Mouse (Mus musculus): ENCODE results near the gene Rnf34. TPM values are rescaled to one million over a fixed set of nuclear protein-coding genes. Genes with fewer than 3 reads are reported as not detected.

Rnf34 gene
- polyA plus RNA-seq, 1 experiment from 2014 or later: 28.4 TPM

DNA sequence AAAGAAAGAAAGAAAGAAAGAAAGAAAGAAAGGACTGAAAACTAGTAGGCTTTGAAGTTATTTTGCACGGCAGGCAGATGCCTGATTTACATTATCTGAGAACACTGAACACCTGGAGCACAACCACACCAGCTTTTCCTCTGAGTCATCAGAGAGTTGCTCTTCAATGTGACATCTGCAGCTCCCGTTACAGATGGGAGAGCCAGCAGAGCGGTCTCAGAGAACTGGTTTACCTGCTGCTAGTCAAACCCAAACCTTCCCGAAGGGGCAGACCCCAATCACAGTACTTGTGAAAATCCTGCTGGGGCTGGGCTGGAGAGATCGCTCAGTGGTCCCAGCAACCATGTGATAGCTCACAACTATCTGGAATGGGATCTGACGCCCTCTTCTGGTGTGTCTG is 25.4 kb upstream of the Rnf34 start:
- Histone ChIP-seq H3K9ac (no peak overlapping the region), H3K36me3 (no peaks in the 10 kb centered on the region), H3K4me2 (no peak overlapping the region), H3K9me3 (no peaks in the 10 kb centered on the region), H3K27me3 (replicated peaks) (no peaks in the 10 kb centered on the region), H3K4me3 (replicated peaks) (no peak overlapping the region), H3K27ac (no peak overlapping the region), H3K4me1 (peaks cover 7% of the 10 kb centered on the region; the same call in 1 of the 2 replicates)
- WGBS: 65% methylated on average over 6 of the region's 6 CpGs
- no peak for ATAC-seq (ENCODE audit: insufficient read depth, low FRiP score, low read depth)

DNA sequence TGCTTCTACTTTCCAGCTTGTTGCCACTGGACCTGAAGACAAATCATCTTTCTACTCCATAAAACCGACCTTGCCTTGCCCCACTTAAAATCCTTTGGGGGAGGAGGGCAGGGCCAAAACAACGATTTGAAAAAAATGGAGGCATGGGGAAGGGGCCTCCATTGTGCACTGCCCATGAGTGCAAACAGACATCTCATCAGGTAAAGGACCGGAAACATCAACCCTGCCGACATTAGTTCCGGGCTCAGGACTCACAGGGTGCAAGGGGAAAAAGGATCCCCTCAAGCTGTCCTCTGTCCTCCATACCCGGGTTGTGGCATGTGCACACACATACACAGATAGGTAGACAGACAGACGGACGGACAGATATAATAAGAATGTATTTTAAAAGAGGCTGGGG is 24.7 kb upstream of the Rnf34 start:
- 83% methylated on average over 8 of the region's 8 CpGs for WGBS
- ATAC-seq (ENCODE audit: insufficient read depth, low FRiP score, low read depth): no peak
- no peaks in the 10 kb centered on the region for H3K36me3 ChIP-seq
- H3K4me3 ChIP-seq (replicated peaks): no peak overlapping the region
- H3K9ac ChIP-seq: no peak overlapping the region
- H3K4me1 ChIP-seq: peaks cover 2% of the 10 kb centered on the region; the same call in 1 of the 2 replicates
- no peak overlapping the region for H3K27ac ChIP-seq
- H3K9me3 ChIP-seq: no peaks in the 10 kb centered on the region
- no peaks in the 10 kb centered on the region for H3K27me3 ChIP-seq (replicated peaks)
- no peak overlapping the region for H3K4me2 ChIP-seq

GRCm38 (mm10) chr5:122832536-122832935 is 17.3 kb upstream of the Rnf34 start:
- H3K4me3 ChIP-seq (replicated peaks): no peak overlapping the region
- no peak overlapping the region for H3K27ac ChIP-seq
- WGBS: 83% methylated on average over 10 of the region's 10 CpGs
- no peaks in the 10 kb centered on the region for H3K36me3 ChIP-seq
- no peaks in the 10 kb centered on the region for H3K27me3 ChIP-seq (replicated peaks)
- H3K4me1 ChIP-seq: no peaks in the 10 kb centered on the region
- ATAC-seq (ENCODE audit: insufficient read depth, low FRiP score, low read depth): no peak
- H3K9ac ChIP-seq: no peak overlapping the region
- no peaks in the 10 kb centered on the region for H3K9me3 ChIP-seq
- H3K4me2 ChIP-seq: no peak overlapping the region

GRCm38 (mm10) chr5:122832996-122833395 is 16.9 kb upstream of the Rnf34 start:
- H3K27ac ChIP-seq: no peak overlapping the region
- no peak overlapping the region for H3K4me2 ChIP-seq
- H3K27me3 ChIP-seq (replicated peaks): no peaks in the 10 kb centered on the region
- no peak overlapping the region for H3K4me3 ChIP-seq (replicated peaks)
- no peak overlapping the region for H3K9ac ChIP-seq
- H3K4me1 ChIP-seq: no peaks in the 10 kb centered on the region
- no peak for ATAC-seq (ENCODE audit: insufficient read depth, low FRiP score, low read depth)
- no peaks in the 10 kb centered on the region for H3K36me3 ChIP-seq
- no peaks in the 10 kb centered on the region for H3K9me3 ChIP-seq
- WGBS: 75% methylated on average over 10 of the region's 10 CpGs

- no peaks in the 10 kb centered on the region for H3K36me3 ChIP-seq
- H3K4me1 ChIP-seq: no peaks in the 10 kb centered on the region
- 75% methylated on average over 2 of the region's 2 CpGs for WGBS
- no peaks in the 10 kb centered on the region for H3K27me3 ChIP-seq (replicated peaks)
- no peak overlapping the region for H3K4me2 ChIP-seq
- no peaks in the 10 kb centered on the region for H3K9me3 ChIP-seq
- H3K27ac ChIP-seq: no peak overlapping the region
- H3K9ac ChIP-seq: no peak overlapping the region
- no peak for ATAC-seq (ENCODE audit: insufficient read depth, low FRiP score, low read depth)
- H3K4me3 ChIP-seq (replicated peaks): no peak overlapping the region
Measured at GRCm38 (mm10) chr5:122841126-122841525, 8.7 kb upstream of the Rnf34 start.

DNA sequence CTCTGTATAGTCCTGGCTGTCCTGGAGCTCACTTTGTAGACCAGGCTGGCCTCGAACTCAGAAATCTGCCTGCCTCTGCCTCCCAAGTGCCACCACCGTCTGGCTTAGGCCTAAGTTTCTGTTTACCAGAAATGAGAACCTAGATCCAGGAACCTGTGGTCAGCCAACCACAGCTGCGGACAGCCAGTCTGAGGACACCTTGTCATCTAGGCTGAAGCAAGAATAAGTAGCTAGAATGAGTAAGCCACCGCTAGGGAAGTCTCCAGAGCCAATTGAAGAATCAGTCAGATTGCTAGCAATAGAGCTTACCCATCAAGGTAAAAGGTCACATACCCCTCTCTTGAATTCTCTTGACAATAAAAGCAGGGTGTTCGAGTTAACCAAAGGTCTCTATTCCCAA is 6.0 kb upstream of the Rnf34 start:
- no peak for ATAC-seq (ENCODE audit: insufficient read depth, low FRiP score, low read depth)
- H3K4me1 ChIP-seq: no peaks in the 10 kb centered on the region
- 81% methylated on average over 5 of the region's 5 CpGs for WGBS
- H3K9ac ChIP-seq: no peak overlapping the region
- no peaks in the 10 kb centered on the region for H3K27me3 ChIP-seq (replicated peaks)
- H3K4me2 ChIP-seq: no peak overlapping the region
- no peaks in the 10 kb centered on the region for H3K9me3 ChIP-seq
- H3K36me3 ChIP-seq: no peaks in the 10 kb centered on the region
- no peak overlapping the region for H3K4me3 ChIP-seq (replicated peaks)
- H3K27ac ChIP-seq: no peak overlapping the region

- H3K4me2 ChIP-seq: peak overlapping the region; percentile 91
- peak; percentile 54 for ATAC-seq (ENCODE audit: insufficient read depth, low FRiP score, low read depth)
- H3K27ac ChIP-seq: peak overlapping the region; percentile 90
- H3K36me3 ChIP-seq: no peaks in the 10 kb centered on the region
- H3K9me3 ChIP-seq: no peaks in the 10 kb centered on the region
- WGBS: under 1% methylated on average over 38 of the region's 38 CpGs
- H3K4me3 ChIP-seq (replicated peaks): peak overlapping the region; percentile 97
- H3K27me3 ChIP-seq (replicated peaks): no peaks in the 10 kb centered on the region
- H3K4me1 ChIP-seq: peaks cover 10% of the 10 kb centered on the region; the same call in 1 of the 2 replicates
- peak overlapping the region; percentile 96 for H3K9ac ChIP-seq
Measured at GRCm38 (mm10) chr5:122850319-122851002, 613 bp downstream of the Rnf34 start.

DNA sequence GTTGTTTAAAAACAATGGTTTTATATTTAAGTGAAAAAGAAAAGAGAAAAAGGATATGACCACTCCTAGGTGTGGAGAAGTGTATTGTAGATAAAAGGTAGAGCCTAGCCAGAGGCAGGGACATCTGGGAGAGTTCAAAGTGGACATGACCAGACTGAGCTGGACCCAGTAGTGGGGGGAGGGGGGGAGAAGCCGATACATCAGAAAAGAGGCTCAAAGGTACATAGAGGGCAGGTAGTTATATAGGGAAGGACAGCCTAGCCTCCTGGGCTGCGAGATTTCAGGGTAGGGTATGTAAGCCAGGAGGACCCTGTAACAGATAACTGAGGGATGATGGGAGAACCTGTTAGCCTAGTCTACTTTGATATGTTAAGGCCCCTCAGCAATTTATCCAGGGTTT is 2.8 kb downstream of the Rnf34 start:
- Histone ChIP-seq H3K27me3 (replicated peaks) (no peaks in the 10 kb centered on the region), H3K4me2 (no peak overlapping the region), H3K27ac (no peak overlapping the region), H3K9me3 (no peaks in the 10 kb centered on the region), H3K4me3 (replicated peaks) (no peak overlapping the region), H3K9ac (no peak overlapping the region), H3K36me3 (no peaks in the 10 kb centered on the region), H3K4me1 (peaks cover 10% of the 10 kb centered on the region; the same call in 1 of the 2 replicates)
- no peak for ATAC-seq (ENCODE audit: insufficient read depth, low FRiP score, low read depth)
- 68% methylated on average over 2 of the region's 2 CpGs for WGBS

DNA sequence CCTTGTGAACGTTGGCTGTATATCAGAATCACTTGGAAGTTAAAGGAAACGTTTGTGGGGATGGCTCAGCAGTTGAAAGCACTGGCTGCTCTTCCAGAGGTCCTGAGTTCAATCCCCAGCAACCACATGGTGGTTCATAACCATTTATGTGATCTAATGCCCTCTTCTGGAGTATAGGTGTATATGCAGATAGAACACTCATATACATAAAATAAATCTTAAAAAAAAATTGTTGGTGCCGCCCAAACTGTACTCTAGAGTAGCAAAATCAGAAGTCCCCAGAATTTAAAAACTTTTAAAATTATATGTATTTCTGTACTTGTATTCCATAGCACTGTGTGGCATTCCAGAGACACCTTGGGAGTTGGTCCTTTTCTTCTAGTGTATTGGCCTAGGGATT is 6.0 kb downstream of the Rnf34 start:
- Histone ChIP-seq H3K36me3 (no peaks in the 10 kb centered on the region), H3K9me3 (no peaks in the 10 kb centered on the region), H3K4me3 (replicated peaks) (no peak overlapping the region), H3K4me2 (no peak overlapping the region), H3K27ac (no peak overlapping the region), H3K4me1 (0 out of 2 replicates have a peak, but pooled peaks cover 8% of the 10 kb centered on the region), H3K27me3 (replicated peaks) (no peaks in the 10 kb centered on the region), H3K9ac (no peak overlapping the region)
- 75% methylated on average over 3 of the region's 3 CpGs for WGBS
- ATAC-seq (ENCODE audit: insufficient read depth, low FRiP score, low read depth): no peak

GRCm38 (mm10) chr5:122863053-122863452 is 13.2 kb downstream of the Rnf34 start:
- Histone ChIP-seq H3K4me2 (no peak overlapping the region), H3K4me3 (replicated peaks) (no peak overlapping the region), H3K9ac (no peak overlapping the region), H3K27ac (no peak overlapping the region), H3K36me3 (peaks cover 31% of the 10 kb centered on the region), H3K27me3 (replicated peaks) (no peaks in the 10 kb centered on the region), H3K9me3 (no peaks in the 10 kb centered on the region), H3K4me1 (no peaks in the 10 kb centered on the region)
- ATAC-seq (ENCODE audit: insufficient read depth, low FRiP score, low read depth): no peak
- 94% methylated on average over 2 of the region's 2 CpGs for whole genome bisulfite sequencing

DNA sequence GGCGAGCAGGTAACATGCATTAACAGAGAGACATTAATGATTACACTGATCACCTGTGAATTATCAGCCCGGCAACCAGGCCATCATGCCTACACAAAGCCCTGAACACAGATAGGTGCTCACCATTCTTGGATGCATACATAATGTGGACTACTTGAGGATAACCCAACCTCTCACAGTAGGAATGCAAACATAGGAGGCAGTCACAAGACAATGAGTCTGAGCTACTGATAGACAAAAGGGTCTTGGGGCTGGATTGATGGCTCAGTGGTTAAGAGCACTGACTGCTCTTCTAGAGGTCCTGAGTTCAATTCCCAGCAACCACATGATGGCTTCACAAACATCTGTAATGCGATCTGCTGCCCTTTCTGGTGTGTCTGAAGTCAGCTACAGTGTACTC is 22.8 kb downstream of the Rnf34 start:
- Histone ChIP-seq H3K9me3 (no peaks in the 10 kb centered on the region), H3K4me2 (no peak overlapping the region), H3K27ac (no peak overlapping the region), H3K9ac (no peak overlapping the region), H3K4me3 (replicated peaks) (no peak overlapping the region), H3K27me3 (replicated peaks) (no peaks in the 10 kb centered on the region), H3K36me3 (peaks cover 27% of the 10 kb centered on the region), H3K4me1 (no peaks in the 10 kb centered on the region)
- 90% methylated on average over 3 of the region's 3 CpGs for WGBS
- no peak for ATAC-seq (ENCODE audit: insufficient read depth, low FRiP score, low read depth)

GRCm38 (mm10) chr5:122873573-122873972 is 23.7 kb downstream of the Rnf34 start:
- ATAC-seq (ENCODE audit: insufficient read depth, low FRiP score, low read depth): no peak
- H3K4me2 ChIP-seq: no peak overlapping the region
- no peaks in the 10 kb centered on the region for H3K9me3 ChIP-seq
- WGBS: 56% methylated on average over 2 of the region's 2 CpGs
- peaks cover 22% of the 10 kb centered on the region for H3K36me3 ChIP-seq
- H3K4me1 ChIP-seq: no peaks in the 10 kb centered on the region
- H3K27ac ChIP-seq: no peak overlapping the region
- H3K9ac ChIP-seq: no peak overlapping the region
- no peak overlapping the region for H3K4me3 ChIP-seq (replicated peaks)
- no peaks in the 10 kb centered on the region for H3K27me3 ChIP-seq (replicated peaks)

GRCm38 (mm10) chr5:122874359-122874758 is 24.5 kb downstream of the Rnf34 start:
- no peaks in the 10 kb centered on the region for H3K9me3 ChIP-seq

More at GRCm38 (mm10) chr5:122874359-122874758, 24.5 kb downstream of the Rnf34 start:
- H3K4me3 ChIP-seq (replicated peaks): no peak overlapping the region
- no peaks in the 10 kb centered on the region for H3K27me3 ChIP-seq (replicated peaks)
- no peak overlapping the region for H3K27ac ChIP-seq
- no peaks in the 10 kb centered on the region for H3K4me1 ChIP-seq
- whole genome bisulfite sequencing: 79% methylated on average over 3 of the region's 3 CpGs
- peaks cover 21% of the 10 kb centered on the region for H3K36me3 ChIP-seq
- ATAC-seq (ENCODE audit: insufficient read depth, low FRiP score, low read depth): no peak
- no peak overlapping the region for H3K9ac ChIP-seq
- no peak overlapping the region for H3K4me2 ChIP-seq
